Mouse (Mus musculus): ENCODE data around the gene Gm10230. TPM values are rescaled to one million over a fixed set of nuclear protein-coding genes. Genes with fewer than 3 reads are reported as not detected.

Gm10230 gene
- total RNA-seq (2023): not detected

GRCm38 (mm10) chrX:27494782-27495181, at the start of gene Gm10230:
Gene Gm10230 (minus strand): TSS chrX:27494882.

All from T-cell, adult 66 days (primary cell).